Mouse (Mus musculus): ENCODE data around the gene Plekhm3. TPM values are rescaled to one million over a fixed set of nuclear protein-coding genes. Genes with fewer than 3 reads are reported as not detected.
A peak's percentile ranks its signal among the peaks of the same experiment; 100 is the strongest.

Plekhm3 gene
- polyA plus RNA-seq, 1 experiment from 2014 or later: 7.6 TPM

DNA sequence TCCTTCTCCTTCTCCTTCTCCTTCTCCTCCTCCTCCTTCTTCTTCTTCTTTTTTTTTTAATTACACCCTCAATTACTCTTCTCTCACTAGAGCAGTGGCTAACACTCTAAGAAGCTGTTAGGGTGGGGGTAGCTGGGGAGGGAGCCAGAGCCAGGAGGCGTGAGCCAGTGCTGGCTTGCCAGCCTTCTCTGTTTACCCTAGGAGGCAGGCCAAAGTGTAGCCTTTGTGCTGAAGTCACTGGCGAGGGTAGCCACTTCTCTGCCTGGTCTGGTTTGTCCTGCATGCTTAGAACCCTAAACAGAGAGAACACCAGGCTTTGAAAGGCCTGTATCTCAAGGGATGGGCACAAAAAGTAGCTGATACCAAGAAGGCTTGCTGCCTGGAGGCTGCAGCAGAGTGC lies 199.4 kb downstream of the Plekhm3 start:
- no peak for ATAC-seq (ENCODE audit: insufficient number of reproducible peaks, low FRiP score, low TSS enrichment, low read depth)
- H3K27me3 ChIP-seq: no peaks in the 10 kb centered on the region

DNA sequence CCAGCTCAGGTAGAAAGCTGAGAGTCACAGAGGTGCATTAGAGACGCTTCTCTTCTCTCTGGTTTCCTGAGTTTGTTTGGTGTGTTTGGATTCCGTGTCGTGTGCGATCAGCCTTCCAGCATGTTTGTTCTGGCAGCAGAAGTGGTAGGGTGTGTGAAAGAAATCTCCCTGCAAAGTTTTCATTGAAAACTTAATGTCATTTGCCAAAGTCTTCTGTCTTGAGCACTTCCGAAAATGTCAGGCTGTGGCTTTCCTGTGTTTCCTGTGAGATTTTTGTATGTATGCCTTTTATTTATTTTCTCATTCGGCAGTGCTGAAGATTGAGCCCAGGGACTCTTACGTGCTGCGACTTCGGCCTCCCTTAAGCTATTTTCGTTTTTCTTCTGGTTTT lies 200.0 kb downstream of the Plekhm3 start:
- H3K4me3 ChIP-seq (replicated peaks): no peak overlapping the region
- peak overlapping the region; percentile 65 for H3K27ac ChIP-seq (replicated peaks)
- 48% methylated on average over 10 of the region's 10 CpGs for WGBS
- H3K4me1 ChIP-seq: peaks cover 7% of the 10 kb centered on the region
- no peaks in the 10 kb centered on the region for H3K9me3 ChIP-seq (replicated peaks)
- H3K36me3 ChIP-seq: no peaks in the 10 kb centered on the region
- no peak overlapping the region for H3K9ac ChIP-seq
- ATAC-seq (ENCODE audit: insufficient number of reproducible peaks, low FRiP score, low TSS enrichment, low read depth): no peak
- H3K27me3 ChIP-seq: no peaks in the 10 kb centered on the region
- H3K4me2 ChIP-seq (replicated peaks): 0 out of 2 replicates have a peak overlapping the region, but pooled peaks have one; percentile 1

More for the DNA sequence above, 199.4 kb downstream of the Plekhm3 start:
- H3K4me1 ChIP-seq: peaks cover 7% of the 10 kb centered on the region
- WGBS: 19% methylated on average over 2 of the region's 2 CpGs
- no peaks in the 10 kb centered on the region for H3K36me3 ChIP-seq
- H3K4me2 ChIP-seq (replicated peaks): no peak overlapping the region
- H3K27ac ChIP-seq (replicated peaks): no peak overlapping the region
- no peaks in the 10 kb centered on the region for H3K9me3 ChIP-seq (replicated peaks)
- H3K9ac ChIP-seq: no peak overlapping the region
- no peak overlapping the region for H3K4me3 ChIP-seq (replicated peaks)

DNA sequence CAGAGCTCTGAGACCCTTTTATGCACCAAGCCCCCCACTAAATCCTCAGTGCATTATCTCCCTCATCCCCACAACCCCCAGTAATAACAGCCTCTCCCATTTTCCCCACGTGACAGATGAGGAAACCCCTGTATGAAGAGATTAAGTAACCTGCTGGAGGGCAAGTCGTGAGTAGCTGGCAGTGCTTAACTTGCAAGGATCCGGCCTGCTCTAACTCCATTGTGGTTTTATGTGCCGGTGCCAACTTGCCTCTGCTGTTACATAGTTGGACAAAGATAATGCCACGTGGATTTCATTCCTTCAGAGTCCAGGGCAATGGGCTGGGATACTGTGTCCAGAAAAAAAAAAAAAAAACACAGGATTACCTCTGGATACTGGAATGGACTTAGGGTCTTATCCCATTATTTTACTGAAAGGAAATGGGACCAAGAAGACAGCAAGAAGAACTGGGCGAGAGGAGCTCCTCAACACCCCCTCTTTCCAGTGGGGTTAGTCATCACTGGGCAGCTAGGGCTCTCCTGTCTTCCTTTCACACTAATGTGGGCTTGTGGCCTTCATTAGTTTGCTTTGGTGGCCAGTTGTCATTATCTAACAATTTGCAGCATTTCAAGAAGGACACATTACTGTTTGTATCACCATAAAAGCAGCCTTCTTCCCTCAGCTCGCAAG lies 200.5 kb downstream of the Plekhm3 start:
- H3K27ac ChIP-seq (replicated peaks): peak overlapping the region; percentile 65

DNA sequence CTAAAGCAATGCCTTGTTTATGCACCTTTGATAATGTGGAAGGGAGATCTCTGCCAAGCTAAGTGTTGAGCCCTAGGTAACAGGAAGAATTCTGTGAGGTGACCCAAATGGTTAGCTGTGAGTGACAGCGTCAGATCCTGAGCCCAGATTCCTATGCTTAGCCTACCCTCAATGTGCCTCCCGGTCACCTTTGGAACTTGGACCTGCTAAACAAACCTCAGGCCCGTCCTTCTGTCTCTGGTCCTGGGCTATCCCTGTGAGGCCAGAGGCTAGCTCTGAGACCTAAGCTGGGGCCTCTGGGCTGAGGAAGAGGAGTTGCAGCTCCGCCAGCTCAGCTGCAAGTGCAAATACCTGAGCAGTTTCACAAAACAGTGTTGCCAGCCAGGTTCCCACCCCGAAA lies 202.0 kb downstream of the Plekhm3 start:
- no peak overlapping the region for H3K9ac ChIP-seq
- no peak for ATAC-seq (ENCODE audit: insufficient number of reproducible peaks, low FRiP score, low TSS enrichment, low read depth)
- no peak overlapping the region for H3K4me3 ChIP-seq (replicated peaks)
- H3K27ac ChIP-seq (replicated peaks): peak overlapping the region; percentile 40; the same call in 1 of the 2 replicates
- no peaks in the 10 kb centered on the region for H3K9me3 ChIP-seq (replicated peaks)
- 74% methylated on average over 5 of the region's 5 CpGs for WGBS
- no peaks in the 10 kb centered on the region for H3K27me3 ChIP-seq
- H3K36me3 ChIP-seq: no peaks in the 10 kb centered on the region
- H3K4me1 ChIP-seq: peaks cover 7% of the 10 kb centered on the region
- no peak overlapping the region for H3K4me2 ChIP-seq (replicated peaks)

More for the DNA sequence above, 200.5 kb downstream of the Plekhm3 start:
- Histone ChIP-seq H3K4me3 (replicated peaks) (no peak overlapping the region), H3K4me2 (replicated peaks) (0 out of 2 replicates have a peak overlapping the region, but pooled peaks have one; percentile 1), H3K27me3 (no peaks in the 10 kb centered on the region), H3K9ac (no peak overlapping the region), H3K4me1 (peaks cover 7% of the 10 kb centered on the region), H3K9me3 (replicated peaks) (no peaks in the 10 kb centered on the region), H3K36me3 (no peaks in the 10 kb centered on the region)
- 41% methylated on average over 7 of the region's 7 CpGs for WGBS
- no peak for ATAC-seq (ENCODE audit: insufficient number of reproducible peaks, low FRiP score, low TSS enrichment, low read depth)

DNA sequence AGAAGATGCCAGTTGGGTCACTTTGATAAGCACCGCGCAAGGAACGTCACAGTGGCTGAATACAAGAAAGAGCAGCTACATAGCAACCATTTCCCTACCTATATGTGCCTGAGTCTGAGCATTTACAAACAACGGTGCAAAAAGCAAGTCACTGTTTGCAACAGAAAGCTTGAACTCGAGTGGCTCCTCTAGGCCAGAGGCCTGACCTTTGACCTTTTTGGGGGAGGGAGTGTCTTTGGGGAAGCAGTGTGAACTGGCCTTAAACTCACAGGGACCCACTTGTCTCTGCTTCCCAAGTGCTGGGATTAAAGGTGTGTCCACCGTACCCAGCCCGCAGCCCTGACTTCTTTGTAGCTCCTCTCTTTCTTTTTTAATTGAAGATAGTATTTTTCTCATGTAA lies 203.0 kb downstream of the Plekhm3 start:
- Histone ChIP-seq H3K9me3 (replicated peaks) (no peaks in the 10 kb centered on the region), H3K27ac (replicated peaks) (no peak overlapping the region), H3K4me1 (peaks cover 7% of the 10 kb centered on the region), H3K36me3 (no peaks in the 10 kb centered on the region), H3K4me2 (replicated peaks) (no peak overlapping the region), H3K27me3 (no peaks in the 10 kb centered on the region), H3K9ac (no peak overlapping the region), H3K4me3 (replicated peaks) (no peak overlapping the region)
- WGBS: 64% methylated on average over 7 of the region's 7 CpGs
- no peak for ATAC-seq (ENCODE audit: insufficient number of reproducible peaks, low FRiP score, low TSS enrichment, low read depth)

DNA sequence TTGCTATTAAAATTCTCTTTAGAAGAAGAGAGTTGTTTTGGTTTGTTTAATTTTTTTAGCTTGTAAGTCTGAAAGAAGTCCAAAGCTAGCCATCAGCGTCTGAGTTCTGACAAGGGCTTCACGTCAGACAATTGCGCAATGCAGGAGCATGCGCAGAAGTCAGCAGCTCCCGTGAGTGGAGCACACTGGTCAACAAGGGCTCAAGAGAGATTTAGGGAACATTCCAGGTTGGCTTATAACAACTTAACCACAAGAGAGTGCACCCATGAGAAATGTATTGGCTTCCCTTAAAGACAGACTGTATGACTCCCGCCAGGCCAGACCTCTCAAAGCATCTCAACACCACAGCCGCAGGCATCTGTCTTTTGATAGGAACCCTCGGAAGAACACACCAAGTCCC lies 203.5 kb downstream of the Plekhm3 start:
- 76% methylated on average over 8 of the region's 8 CpGs for WGBS
- no peak overlapping the region for H3K4me2 ChIP-seq (replicated peaks)

DNA sequence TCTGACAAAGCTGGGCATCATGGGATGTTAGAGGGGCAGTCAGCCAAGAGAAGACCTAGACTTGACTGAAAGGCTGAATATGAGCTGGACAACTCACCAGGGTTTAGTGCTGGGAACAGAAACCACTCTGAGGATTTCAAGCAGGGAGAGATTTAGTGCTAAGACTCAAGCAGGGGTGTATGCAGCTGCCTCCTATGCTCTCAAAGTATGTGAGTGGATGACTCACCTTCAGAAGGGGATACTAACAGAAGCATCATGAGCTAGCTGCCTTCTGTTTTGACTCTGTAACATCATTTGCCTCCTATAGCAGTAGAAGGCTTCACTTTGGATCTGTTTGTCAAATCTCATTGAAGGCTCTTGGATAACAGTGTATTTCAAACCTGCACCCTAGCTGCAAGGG lies 212.0 kb downstream of the Plekhm3 start:
- Histone ChIP-seq H3K27me3 (no peaks in the 10 kb centered on the region), H3K9ac (no peak overlapping the region), H3K36me3 (no peaks in the 10 kb centered on the region), H3K4me3 (replicated peaks) (no peak overlapping the region), H3K9me3 (replicated peaks) (no peaks in the 10 kb centered on the region), H3K4me1 (no peaks in the 10 kb centered on the region), H3K4me2 (replicated peaks) (no peak overlapping the region), H3K27ac (replicated peaks) (no peak overlapping the region)
- no peak for ATAC-seq (ENCODE audit: insufficient number of reproducible peaks, low FRiP score, low TSS enrichment, low read depth)

More for the DNA sequence above, 203.5 kb downstream of the Plekhm3 start:
- Histone ChIP-seq H3K4me3 (replicated peaks) (no peak overlapping the region), H3K36me3 (no peaks in the 10 kb centered on the region), H3K27me3 (no peaks in the 10 kb centered on the region), H3K4me1 (peaks cover 7% of the 10 kb centered on the region), H3K27ac (replicated peaks) (no peak overlapping the region), H3K9me3 (replicated peaks) (no peaks in the 10 kb centered on the region), H3K9ac (no peak overlapping the region)
- no peak for ATAC-seq (ENCODE audit: insufficient number of reproducible peaks, low FRiP score, low TSS enrichment, low read depth)

DNA sequence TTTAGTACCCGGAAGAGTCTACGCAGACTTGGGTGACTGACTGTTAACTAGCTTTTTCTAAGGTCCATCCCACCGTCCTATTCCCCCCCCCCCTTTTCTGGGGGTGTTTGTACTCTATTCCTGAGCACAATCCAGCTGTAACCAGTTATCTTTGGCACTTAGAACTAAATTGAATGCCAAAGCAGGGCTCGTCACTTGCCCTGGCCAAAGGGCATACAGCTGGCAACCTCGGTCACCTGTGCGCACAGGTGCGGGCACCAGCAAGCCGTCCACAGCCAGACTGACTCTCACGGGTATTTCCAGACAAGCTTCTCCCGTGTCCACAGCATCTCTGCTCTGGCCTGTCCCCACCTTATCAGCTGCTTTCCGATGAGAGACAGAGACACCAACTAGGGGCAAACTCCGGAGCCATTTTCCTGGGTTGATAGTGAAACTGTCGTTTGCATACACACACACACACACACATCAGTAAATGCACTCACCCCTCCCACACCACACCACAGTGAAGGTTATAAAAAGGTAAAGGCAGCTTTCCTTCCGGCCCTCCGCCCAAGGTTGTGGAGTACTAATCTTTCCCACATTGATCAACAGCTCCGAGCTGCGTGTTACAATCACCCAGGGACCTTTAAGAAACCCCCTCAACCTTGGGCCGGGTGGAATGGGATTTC lies 213.7 kb downstream of the Plekhm3 start:
- H3K9ac ChIP-seq: no peak overlapping the region
- H3K9me3 ChIP-seq (replicated peaks): no peaks in the 10 kb centered on the region
- no peak overlapping the region for H3K4me2 ChIP-seq (replicated peaks)
- no peak overlapping the region for H3K27ac ChIP-seq (replicated peaks)
- H3K27me3 ChIP-seq: no peaks in the 10 kb centered on the region
- ATAC-seq (ENCODE audit: insufficient number of reproducible peaks, low FRiP score, low TSS enrichment, low read depth): no peak
- WGBS: 85% methylated on average over 18 of the region's 18 CpGs
- H3K4me1 ChIP-seq: peaks cover 11% of the 10 kb centered on the region; the same call in 1 of the 2 replicates
- no peaks in the 10 kb centered on the region for H3K36me3 ChIP-seq
- no peak overlapping the region for H3K4me3 ChIP-seq (replicated peaks)

DNA sequence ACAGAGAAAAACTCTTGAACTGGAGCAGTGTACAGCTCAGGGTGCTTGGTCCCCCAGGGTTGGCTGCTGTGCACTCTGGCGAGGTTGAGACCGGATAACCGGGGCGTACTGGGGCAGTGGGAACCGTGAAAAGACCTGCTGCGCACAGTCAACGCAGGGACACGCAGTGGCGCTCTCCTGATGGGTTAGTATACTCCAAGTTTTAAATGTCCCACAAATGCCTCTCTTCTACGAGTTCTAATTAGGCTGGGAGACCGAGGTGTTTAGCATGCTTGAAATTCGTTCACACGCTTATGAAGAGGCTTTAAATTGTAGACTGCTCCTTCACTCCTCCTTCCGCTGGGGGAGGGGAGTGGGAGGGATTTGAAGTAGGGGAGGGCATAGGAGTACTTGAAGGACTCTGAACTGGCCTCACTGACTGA lies 218.0 kb downstream of the Plekhm3 start:
- Histone ChIP-seq H3K36me3 (no peaks in the 10 kb centered on the region; the same call in 1 of the 2 replicates), H3K9me3 (replicated peaks) (no peaks in the 10 kb centered on the region), H3K27me3 (peaks cover 24% of the 10 kb centered on the region), H3K9ac (no peak overlapping the region), H3K4me3 (replicated peaks) (peak overlapping the region; percentile 72), H3K4me2 (replicated peaks) (peak overlapping the region; percentile 96), H3K4me1 (peaks cover 37% of the 10 kb centered on the region), H3K27ac (replicated peaks) (no peak overlapping the region)
- WGBS: under 1% methylated on average over 14 of the region's 14 CpGs
- ATAC-seq (ENCODE audit: insufficient number of reproducible peaks, low FRiP score, low TSS enrichment, low read depth): no peak

DNA sequence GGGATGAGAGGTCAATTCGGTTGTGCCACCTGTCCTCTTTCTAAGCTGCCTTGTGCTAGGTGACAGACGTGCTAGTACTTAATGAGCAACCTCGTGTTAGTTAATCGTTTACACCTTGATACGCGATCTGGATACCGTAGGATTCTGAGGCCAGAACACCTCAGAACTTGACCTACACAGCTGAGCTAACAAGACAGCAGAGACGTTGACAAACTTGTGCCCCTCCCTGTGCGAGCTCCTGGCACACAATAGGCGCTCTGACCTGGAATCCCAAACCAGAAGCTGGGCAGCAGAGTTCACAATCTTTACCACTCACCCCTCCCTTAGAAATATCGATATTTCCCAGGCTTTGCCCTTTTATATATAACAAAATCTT lies 218.5 kb downstream of the Plekhm3 start:
- peak overlapping the region; percentile 96 for H3K4me2 ChIP-seq (replicated peaks)
- ATAC-seq (ENCODE audit: insufficient number of reproducible peaks, low FRiP score, low TSS enrichment, low read depth): no peak
- no peak overlapping the region for H3K27ac ChIP-seq (replicated peaks)
- H3K4me3 ChIP-seq (replicated peaks): peak overlapping the region; percentile 72
- peaks cover 37% of the 10 kb centered on the region for H3K4me1 ChIP-seq
- H3K36me3 ChIP-seq: no peaks in the 10 kb centered on the region; the same call in 1 of the 2 replicates
- no peak overlapping the region for H3K9ac ChIP-seq
- H3K9me3 ChIP-seq (replicated peaks): no peaks in the 10 kb centered on the region
- H3K27me3 ChIP-seq: peaks cover 29% of the 10 kb centered on the region
- 0% methylated on average over 11 of the region's 11 CpGs for WGBS

DNA sequence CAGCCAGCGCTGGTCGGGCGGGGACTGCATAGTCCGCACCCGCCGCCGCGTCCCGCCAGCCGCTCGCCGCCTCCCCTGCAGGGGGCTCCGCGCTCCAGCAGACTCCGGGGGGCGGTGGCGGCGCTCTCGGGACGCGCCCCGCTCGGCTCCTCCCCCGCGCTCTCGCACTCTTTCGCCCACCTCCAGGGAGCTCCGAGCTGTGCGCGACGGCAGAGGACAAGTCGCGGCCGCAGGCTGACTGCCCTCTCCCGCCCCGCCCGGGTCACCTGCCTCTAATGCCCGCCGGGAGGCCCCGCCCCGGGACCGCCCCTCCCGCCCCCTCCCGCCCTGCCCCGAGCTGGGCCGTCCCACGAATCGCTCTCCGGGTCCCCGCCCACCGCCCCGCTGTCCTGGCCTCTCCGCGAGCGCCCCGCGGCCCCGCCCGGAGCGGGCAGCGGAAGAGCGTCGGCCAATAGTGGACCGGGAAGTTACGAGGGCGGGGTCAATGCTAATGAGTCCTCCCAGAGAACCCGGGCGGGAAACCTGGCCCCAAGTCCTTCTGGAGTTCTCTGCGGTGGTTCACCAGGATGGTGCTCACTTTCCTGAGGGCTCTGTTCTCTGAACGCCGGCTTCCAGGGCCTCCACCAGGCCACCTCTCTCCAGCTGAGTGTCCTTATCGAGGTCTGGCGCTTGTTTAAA lies 219.0 kb downstream of the Plekhm3 start, which contains the start of gene Fzd5:
TSS of gene Fzd5 (minus strand) at position 250 of the 678 bp plus-strand sequence.
- Histone ChIP-seq H3K27ac (replicated peaks) (peak within 1 kb of the TSS; percentile 74), H3K4me2 (replicated peaks) (peak within 1 kb of the TSS; percentile 96), H3K27me3 (peaks cover 31% of the 10 kb centered on the region), H3K4me3 (replicated peaks) (peak within 1 kb of the TSS; percentile 72), H3K36me3 (no peaks in the 10 kb centered on the region; the same call in 1 of the 2 replicates), H3K9me3 (replicated peaks) (no peaks in the 10 kb centered on the region), H3K9ac (peak within 1 kb of the TSS; percentile 57), H3K4me1 (peaks cover 37% of the 10 kb centered on the region)
- peak; percentile 96 for ATAC-seq (ENCODE audit: insufficient number of reproducible peaks, low FRiP score, low TSS enrichment, low read depth)
- WGBS: under 1% methylated on average over 67 of the region's 73 CpGs

Measured in embryonic facial prominence, embryonic 15.5 days (tissue).